ENCODE assay signal across 8 mouse cellular contexts in the genomic region with DNA sequence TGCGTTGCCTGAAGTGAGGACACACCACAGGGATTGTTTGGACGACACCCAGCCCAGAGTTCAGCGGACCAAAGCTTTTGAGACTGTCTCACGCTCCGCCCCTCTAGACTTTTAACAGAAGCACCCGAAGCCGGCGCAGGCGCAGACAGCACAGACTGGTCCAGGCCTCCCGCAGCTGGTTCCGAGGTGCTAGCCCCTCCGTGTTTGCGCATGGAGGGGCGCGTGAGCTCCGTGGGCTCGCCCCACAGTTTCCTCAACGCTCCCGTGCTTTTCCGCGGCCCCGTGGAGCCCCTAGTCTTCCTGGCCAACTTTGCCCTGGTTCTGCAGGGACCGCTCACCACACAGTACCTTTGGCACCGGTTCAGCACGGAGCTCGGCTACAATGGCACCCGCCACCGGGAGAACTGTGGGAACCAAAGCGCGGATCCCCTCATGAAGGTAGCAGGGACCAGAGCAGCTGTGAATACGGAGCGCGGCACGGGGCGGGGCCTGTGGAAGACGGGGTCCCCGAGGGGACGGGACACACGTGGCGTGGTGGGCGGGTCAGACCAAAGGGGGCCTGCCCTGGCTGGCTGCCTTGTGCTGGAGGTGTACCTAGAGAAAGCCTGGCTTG. TPM values are rescaled to one million over a fixed set of nuclear protein-coding genes. Genes with fewer than 3 reads are reported as not detected.
DNase-seq lines count a peak whose midpoint lies in the region; ATAC-seq and TF ChIP-seq lines count a peak whose summit lies in the region.

A gene (plus strand): TSS at position 130 of the 613 bp plus-strand sequence.

- H3K4me1 ChIP-seq in hindbrain, embryonic 14.5 days (replicated peaks; ENCODE audit: control insufficient read depth, insufficient read depth, low read length): peaks cover 12% of the 10 kb centered on the region

- CTCF ChIA-PET in Patski (lab: Charles Lee): interaction anchor here (0.9 to 1.7 kb wide), 4 partner anchors 10 to 23 kb away, joined by 3 to 8 read pairs (median 4); no protein-coding TSS in a partner anchor

- no peak for TF ChIP-seq CTCF in Patski (IDR thresholded peaks at IDR 0.05)

- peak; percentile 76 for ATAC-seq in Patski
- ATAC-seq in hindbrain, embryonic 14.5 days (ENCODE audit: low FRiP score): peak; percentile 92

- peak within 1 kb of the TSS; percentile 75 for H3K9ac ChIP-seq in hindbrain, embryonic 14.5 days

- POLR2A ChIA-PET in Patski (lab: Charles Lee): interaction anchor here (1.1 to 1.2 kb wide), 3 partner anchors 10 to 37 kb away, joined by 3 to 5 read pairs (median 5); a partner anchor contains a TSS

- under 1% methylated on average over 41 of the region's 41 CpGs for WGBS in hindbrain, embryonic 14.5 days

- H3K36me3 ChIP-seq in hindbrain, embryonic 14.5 days (replicated peaks; ENCODE audit: control insufficient read depth, insufficient read depth): no peaks in the 10 kb centered on the region; the same call in 1 of the 2 replicates

- no peak for DNase-seq in Patski (ENCODE audit: low read depth, low spot score)
- peak; percentile 62 to 78 for DNase-seq in cerebellum, postnatal 25 days
- DNase-seq in frontal cortex, postnatal 36 days (ENCODE audit: low spot score in 2 of 2): peak; percentile 72 to 73
- DNase-seq in hindbrain, embryonic 14.5 days (ENCODE audit: low spot score): peak; percentile 80
- DNase-seq in layer of hippocampus, postnatal 36 days: peak; percentile 73 to 74
- peak; percentile 80 for DNase-seq in lung, postnatal 25 days (ENCODE audit: low spot score)
- peak; percentile 85 for DNase-seq in retina, postnatal 1 day
- peak; percentile 84 for DNase-seq in thymus, postnatal 4 days

- H3K27ac ChIP-seq in hindbrain, embryonic 14.5 days: peak within 1 kb of the TSS; percentile 89

- peak within 1 kb of the TSS; percentile 57 for H3K4me3 ChIP-seq in hindbrain, embryonic 14.5 days (replicated peaks; ENCODE audit: low read length)

- in situ Hi-C loops in Patski (cut with MboI; ENCODE audit: low pct_unique_long_range_greater_than_20kb): no loop called here

- no peaks in the 10 kb centered on the region for H3K9me3 ChIP-seq in hindbrain, embryonic 14.5 days (ENCODE audit: control insufficient read depth, low read length)

- no peaks in the 10 kb centered on the region for H3K27me3 ChIP-seq in Patski
- H3K27me3 ChIP-seq in hindbrain, embryonic 14.5 days (ENCODE audit: control insufficient read depth, insufficient read depth, low read length): no peaks in the 10 kb centered on the region

- H3K4me2 ChIP-seq in hindbrain, embryonic 14.5 days (replicated peaks): peak within 1 kb of the TSS; percentile 71

RNA-seq across cellular contexts. Expression of the gene that starts here (rescaled TPM):
- 15.6 TPM for polyA plus RNA-seq in Patski (2021)
- 25.2 and 25.5 TPM in 2 replicates for polyA plus RNA-seq in hindbrain, embryonic 14.5 days (2014; fragmentation: Nextera tagmentation; extraction: Ambion mirVana)
- total RNA-seq in layer of hippocampus, postnatal 36 days (2021): 10 to 100 TPM in 1 of 2 experiments, 1 to 10 TPM in 1; 9.5 to 11.3 TPM
